Mouse (Mus musculus) kidney, postnatal 0 days (tissue): Measurements from ENCODE around the gene Agrn. TPM values are rescaled to one million over a fixed set of nuclear protein-coding genes. Genes with fewer than 3 reads are reported as not detected.

Experiments used
- ATAC-seq: fragments of 200-750 bp; cut with Nextera tagmentation; replicated peaks from 2 replicates; pipeline ENCODE4 v1.8.0; 2017; ENCODE audit warnings: low read depth, moderate number of reproducible peaks, moderate TSS enrichment, moderate library complexity; ENCODE audit not compliant: low FRiP score
- DNase-seq: peaks from one replicate; pipeline ENCODE4 v3.0.0-alpha.2; 2016; ENCODE audit warnings: low spot score
- H3K27ac ChIP-seq: fragments of 300-500 bp; sonication (generic); 2 replicates; pipeline ENCODE4 v1.5.1; 2014; ENCODE audit warnings: mild to moderate bottlenecking
- H3K27me3 ChIP-seq: fragments of 300-500 bp; sonication (generic); 2 replicates; pipeline ENCODE4 v1.6.1; 2014; ENCODE audit warnings: low read length, mixed read lengths; ENCODE audit not compliant: insufficient read depth
- H3K36me3 ChIP-seq: fragments of 300-500 bp; sonication (generic); 2 replicates; pipeline ENCODE4 v1.6.1; 2014; ENCODE audit warnings: low read length, mixed read lengths; ENCODE audit not compliant: insufficient read depth
- H3K4me1 ChIP-seq: fragments of 300-500 bp; sonication (generic); replicated peaks from 2 replicates; pipeline ENCODE4 v1.6.1; 2014; ENCODE audit warnings: antibody characterized with exemption, low read length, mixed read lengths; ENCODE audit not compliant: insufficient read depth
- H3K4me2 ChIP-seq: fragments of 300-500 bp; sonication (generic); 2 replicates; pipeline ENCODE4 v1.6.1; 2014; ENCODE audit warnings: mild to moderate bottlenecking, low read length, moderate library complexity, mixed read lengths
- H3K4me3 ChIP-seq: fragments of 300-500 bp; sonication (generic); replicated peaks from 2 replicates; pipeline ENCODE4 v1.5.1; 2014; ENCODE audit warnings: low read depth, low read length
- H3K9ac ChIP-seq: fragments of 300-500 bp; sonication (generic); 2 replicates; pipeline ENCODE4 v1.6.1; 2014; ENCODE audit warnings: low read depth, low read length
- H3K9me3 ChIP-seq: fragments of 300-500 bp; sonication (generic); replicated peaks from 2 replicates; pipeline ENCODE4 v1.6.1; 2016; ENCODE audit warnings: low read length, inconsistent platforms, mixed read lengths
- CTCF ChIP-seq: IDR thresholded peaks from 2 replicates; pipeline ENCODE4 v1.5.1; 2016; ENCODE audit warnings: antibody characterized with exemption, low read depth, mild to moderate bottlenecking, moderate library complexity
- WGBS: fragments of 180-500 bp; shearing (Covaris S2); extraction: QIAGEN DNeasy Blood & Tissue Kit; methylation state at CpG from one replicate; pipeline ENCODE4 v1.1.7; 2014; 5-methylcytosine and 5-hydroxymethylcytosine counted together
- polyA plus RNA-seq: library from polyadenylated mRNA; unstranded; fragments of >200 nt; fragmentation: Nextera tagmentation; extraction: Ambion mirVana; gene quantifications from 2 replicates; pipeline ENCODE4 v1.2.1, GENCODE M21; 2015

The Agrn gene
- polyA plus RNA-seq, 1 experiment from 2014 or later: 76.5 TPM

DNA sequence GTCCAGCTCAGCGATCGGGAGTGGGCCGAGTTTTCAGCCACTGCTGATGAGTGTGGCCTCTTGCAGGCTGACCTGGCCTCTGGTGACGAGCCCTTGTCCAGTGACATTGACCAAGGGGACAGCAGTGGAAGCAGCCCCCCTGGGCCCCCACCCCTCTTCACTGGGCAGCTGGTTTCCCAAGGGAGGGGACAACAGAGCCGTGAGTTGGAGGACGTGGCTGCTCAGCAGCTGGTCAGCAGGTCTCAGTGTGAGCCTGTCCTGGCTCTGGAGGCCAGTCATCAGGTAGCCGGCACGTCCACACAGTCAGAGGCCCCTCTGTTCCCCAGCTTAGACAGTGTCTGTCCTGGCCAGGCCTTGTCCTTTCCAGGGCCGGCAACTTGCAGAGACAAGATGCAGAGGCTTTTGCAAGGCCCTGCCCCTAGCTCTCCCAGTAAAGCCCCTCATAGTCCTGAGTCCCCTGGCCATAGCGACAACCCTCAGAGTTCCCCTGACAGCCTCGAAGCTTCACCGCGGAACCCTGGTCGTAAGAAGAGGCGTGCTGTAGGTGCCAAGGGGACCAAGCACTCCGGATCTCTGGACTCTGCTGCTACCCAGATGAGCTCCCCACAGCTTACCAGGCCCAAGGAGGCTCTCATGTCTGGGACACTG, 19.9 kb upstream of the Agrn start:
- DNase-seq (no peak), ATAC-seq (no peak)
- H3K9me3 ChIP-seq: no peaks in the 10 kb centered on the region
- H3K9ac ChIP-seq: no peak overlapping the region
- 72% methylated on average over 16 of the region's 16 CpGs for WGBS
- TF ChIP-seq CTCF: no peak
- H3K4me1 ChIP-seq: no peaks in the 10 kb centered on the region
- no peaks in the 10 kb centered on the region for H3K27me3 ChIP-seq
- H3K4me3 ChIP-seq: no peak overlapping the region
- H3K4me2 ChIP-seq: no peak overlapping the region
- H3K27ac ChIP-seq: no peak overlapping the region
- no peaks in the 10 kb centered on the region for H3K36me3 ChIP-seq

- DNase-seq (no peak), ATAC-seq (no peak)
- H3K27me3 ChIP-seq: no peaks in the 10 kb centered on the region
- no peak overlapping the region for H3K9ac ChIP-seq
- H3K36me3 ChIP-seq: no peaks in the 10 kb centered on the region
- H3K4me2 ChIP-seq: no peak overlapping the region
- H3K27ac ChIP-seq: no peak overlapping the region
- no peaks in the 10 kb centered on the region for H3K4me1 ChIP-seq
- 77% methylated on average over 2 of the region's 2 CpGs for WGBS
- no peak for TF ChIP-seq CTCF
- H3K4me3 ChIP-seq: no peak overlapping the region
- no peaks in the 10 kb centered on the region for H3K9me3 ChIP-seq
Measured at GRCm38 (mm10) chr4:156216196-156216595, 18.9 kb upstream of the Agrn start.

DNA sequence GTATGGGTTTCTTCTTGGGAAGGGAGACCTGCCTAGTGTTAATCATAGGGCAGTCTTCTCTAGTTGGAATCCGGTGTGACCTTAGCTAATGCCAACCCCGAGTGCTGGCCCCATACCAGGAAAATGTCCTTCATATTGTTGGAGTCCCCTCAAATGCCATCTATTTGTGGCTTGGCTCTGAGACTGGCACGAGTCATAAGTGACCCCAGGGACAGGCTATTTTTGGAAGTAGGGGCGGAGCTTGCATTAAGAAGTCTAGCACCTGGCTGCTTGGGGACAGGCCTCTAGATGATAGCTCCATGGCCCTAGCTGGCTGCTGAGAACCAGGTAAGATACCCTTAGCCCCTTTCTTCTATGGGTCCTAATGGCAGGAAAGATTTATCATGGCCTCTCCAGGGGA, 18.4 kb upstream of the Agrn start, which contains the start of gene Perm1:
Gene Perm1 (plus strand): TSS at position 220 of the 400 bp plus-strand sequence.
- Histone ChIP-seq H3K9me3 (no peaks in the 10 kb centered on the region), H3K4me1 (no peaks in the 10 kb centered on the region), H3K4me2 (no peak within 1 kb of the TSS), H3K9ac (no peak within 1 kb of the TSS), H3K27ac (no peak within 1 kb of the TSS), H3K36me3 (no peaks in the 10 kb centered on the region), H3K4me3 (no peak within 1 kb of the TSS), H3K27me3 (no peaks in the 10 kb centered on the region)
- no peak for TF ChIP-seq CTCF
- no peak for DNase-seq
- ATAC-seq: no peak
- WGBS: 68% methylated on average over 4 of the region's 4 CpGs

- Histone ChIP-seq H3K9me3 (no peaks in the 10 kb centered on the region), H3K27me3 (no peaks in the 10 kb centered on the region), H3K36me3 (no peaks in the 10 kb centered on the region), H3K4me3 (no peak overlapping the region), H3K27ac (no peak overlapping the region), H3K9ac (no peak overlapping the region), H3K4me2 (no peak overlapping the region), H3K4me1 (no peaks in the 10 kb centered on the region)
- WGBS: 90% methylated on average over 13 of the region's 13 CpGs
- no peak for TF ChIP-seq CTCF
- no peak for DNase-seq
- no peak for ATAC-seq
Measured at GRCm38 (mm10) chr4:156213134-156213533, 15.8 kb upstream of the Agrn start.

DNA sequence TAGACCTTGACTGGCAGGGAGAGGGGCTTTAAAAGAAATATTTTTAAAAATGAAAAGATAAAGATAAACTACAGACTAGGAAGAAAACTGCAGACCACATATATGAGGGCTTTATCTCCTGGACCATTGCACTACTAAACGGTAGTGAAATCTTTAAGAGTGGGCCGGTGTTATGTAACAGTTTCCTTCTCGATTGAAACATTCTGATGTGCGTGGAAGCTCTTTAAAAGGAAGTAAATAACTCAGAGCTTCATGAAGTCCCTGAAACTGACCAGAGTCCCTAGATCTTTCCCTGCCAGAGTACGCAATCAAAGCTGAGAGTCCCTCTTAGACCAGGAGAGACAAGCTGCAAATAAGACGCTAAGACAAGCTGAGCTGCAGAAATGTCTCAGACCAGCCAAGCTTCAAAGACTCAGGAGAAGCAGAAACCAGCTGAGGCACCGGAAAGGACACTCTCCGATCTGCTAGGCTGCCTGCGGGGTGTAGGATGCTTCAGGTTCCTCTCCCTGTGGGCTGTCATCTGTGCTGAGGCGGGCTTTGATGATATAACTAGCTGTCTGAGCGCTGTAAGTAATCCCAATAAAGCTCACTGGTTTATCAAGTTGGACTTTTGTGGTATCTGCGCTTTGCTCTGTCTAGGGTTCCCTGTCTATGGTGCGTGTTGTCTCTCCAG, 12.8 kb upstream of the Agrn start:
- no peaks in the 10 kb centered on the region for H3K9me3 ChIP-seq
- WGBS: 68% methylated on average over 13 of the region's 13 CpGs
- no peak overlapping the region for H3K4me3 ChIP-seq
- no peak overlapping the region for H3K27ac ChIP-seq
- no peaks in the 10 kb centered on the region for H3K27me3 ChIP-seq
- no peaks in the 10 kb centered on the region for H3K4me1 ChIP-seq
- no peak overlapping the region for H3K9ac ChIP-seq
- DNase-seq: no peak
- H3K36me3 ChIP-seq: no peaks in the 10 kb centered on the region
- TF ChIP-seq CTCF: no peak
- no peak overlapping the region for H3K4me2 ChIP-seq
- ATAC-seq: no peak

DNA sequence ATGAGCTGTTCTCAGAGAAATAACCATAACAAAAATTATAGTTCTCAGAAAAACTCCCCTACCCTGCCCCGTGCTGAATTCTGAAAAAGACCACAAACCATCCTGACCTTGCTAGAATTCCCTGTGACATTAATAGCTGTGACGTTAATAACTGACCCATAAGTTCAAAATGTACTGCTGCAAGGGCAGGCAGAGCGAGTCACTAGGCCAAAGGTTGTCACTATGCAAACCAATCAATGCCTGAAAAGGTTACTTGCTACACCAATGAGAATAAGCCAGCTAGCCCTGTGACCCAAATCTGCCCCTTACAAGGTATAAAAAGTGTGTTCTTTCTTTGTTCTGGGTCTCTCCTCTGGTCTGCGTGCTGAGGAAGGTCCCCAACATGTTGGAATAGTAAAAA, 11.6 kb upstream of the Agrn start:
- Histone ChIP-seq H3K9ac (no peak overlapping the region), H3K27ac (no peak overlapping the region), H3K36me3 (no peaks in the 10 kb centered on the region), H3K4me1 (peaks cover 3% of the 10 kb centered on the region; the same call in 1 of the 2 replicates), H3K27me3 (no peaks in the 10 kb centered on the region), H3K4me2 (no peak overlapping the region), H3K9me3 (no peaks in the 10 kb centered on the region), H3K4me3 (no peak overlapping the region)
- DNase-seq: no peak
- TF ChIP-seq CTCF: no peak
- WGBS: 80% methylated on average over 4 of the region's 4 CpGs
- ATAC-seq: no peak
